Mouse (Mus musculus): ENCODE data around the gene Stpg1. TPM values are rescaled to one million over a fixed set of nuclear protein-coding genes. Genes with fewer than 3 reads are reported as not detected.

Stpg1 gene
- total and polyA plus RNA-seq, 2 experiments from 2014 or later: 0.24 to 1.0 TPM

DNA sequence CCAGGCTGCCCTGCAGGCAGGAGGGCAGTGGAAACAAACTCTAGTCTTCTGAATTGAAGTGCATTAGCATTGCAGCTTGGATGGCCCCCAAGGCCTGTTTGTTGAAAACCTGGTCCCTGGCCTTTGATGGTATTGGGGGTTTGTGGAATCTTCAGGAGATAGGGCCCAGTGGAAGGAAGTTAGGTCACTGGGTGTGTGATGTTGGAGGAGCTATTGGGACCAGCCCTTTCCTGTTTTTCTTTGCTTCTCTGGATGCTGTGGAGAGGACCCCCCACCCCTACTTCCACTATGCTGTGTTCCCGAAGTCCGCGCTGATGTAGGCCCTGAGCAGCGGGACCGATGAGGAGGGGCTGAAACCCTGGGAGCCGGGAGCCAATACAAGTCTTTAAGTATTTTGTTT lies 3.5 kb downstream of the Stpg1 start:
- 91% methylated on average over 6 of the region's 6 CpGs for WGBS
- Histone ChIP-seq H3K9ac (no peak overlapping the region), H3K4me1 (ENCODE audit: insufficient read depth) (no peaks in the 10 kb centered on the region), H3K9me3 (ENCODE audit: low read length) (0 out of 2 replicates have a peak, but pooled peaks cover 3% of the 10 kb centered on the region), H3K27ac (ENCODE audit: low read depth, low read length) (no peak overlapping the region), H3K4me3 (ENCODE audit: low read depth, low read length) (no peak overlapping the region), H3K4me2 (ENCODE audit: low read depth) (no peak overlapping the region), H3K27me3 (ENCODE audit: insufficient read depth, low read length) (no peaks in the 10 kb centered on the region), H3K36me3 (ENCODE audit: insufficient read depth) (no peaks in the 10 kb centered on the region)
- DNase-seq (no peak), ATAC-seq (no peak)
- TF ChIP-seq CTCF (IDR thresholded peaks at IDR 0.05; ENCODE audit: low read depth): no peak

DNA sequence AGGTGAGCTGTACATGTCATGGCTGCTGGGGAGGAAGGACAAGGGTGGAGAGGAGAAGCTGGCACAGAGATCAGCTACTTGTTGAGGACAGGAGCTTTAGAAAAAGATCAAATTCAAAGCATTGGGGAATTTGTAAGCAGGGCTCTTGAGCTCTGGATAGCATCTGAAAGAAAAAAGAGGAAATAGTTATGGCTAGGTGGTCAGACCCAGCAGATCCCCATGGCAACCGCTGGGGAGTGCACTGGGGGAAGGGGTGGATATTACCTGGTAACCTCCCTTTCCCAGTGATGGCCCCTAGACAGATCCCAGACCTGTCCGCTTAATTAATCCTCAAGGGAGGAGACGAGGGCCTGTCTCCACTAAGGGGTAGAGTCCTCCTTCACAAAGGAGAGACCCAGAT lies 5.2 kb downstream of the Stpg1 start:
- DNase-seq (no peak), ATAC-seq (no peak)
- no peak overlapping the region for H3K9ac ChIP-seq
- 0 out of 2 replicates have a peak, but pooled peaks cover 3% of the 10 kb centered on the region for H3K9me3 ChIP-seq (ENCODE audit: low read length)
- no peak overlapping the region for H3K4me3 ChIP-seq (ENCODE audit: low read depth, low read length)
- no peaks in the 10 kb centered on the region for H3K36me3 ChIP-seq (ENCODE audit: insufficient read depth)
- no peak overlapping the region for H3K27ac ChIP-seq (ENCODE audit: low read depth, low read length)
- no peak overlapping the region for H3K4me2 ChIP-seq (ENCODE audit: low read depth)
- no peak for TF ChIP-seq CTCF (IDR thresholded peaks at IDR 0.05; ENCODE audit: low read depth)
- no peaks in the 10 kb centered on the region for H3K4me1 ChIP-seq (ENCODE audit: insufficient read depth)
- no peaks in the 10 kb centered on the region for H3K27me3 ChIP-seq (ENCODE audit: insufficient read depth, low read length)
- WGBS: 72% methylated on average over 3 of the region's 3 CpGs

DNA sequence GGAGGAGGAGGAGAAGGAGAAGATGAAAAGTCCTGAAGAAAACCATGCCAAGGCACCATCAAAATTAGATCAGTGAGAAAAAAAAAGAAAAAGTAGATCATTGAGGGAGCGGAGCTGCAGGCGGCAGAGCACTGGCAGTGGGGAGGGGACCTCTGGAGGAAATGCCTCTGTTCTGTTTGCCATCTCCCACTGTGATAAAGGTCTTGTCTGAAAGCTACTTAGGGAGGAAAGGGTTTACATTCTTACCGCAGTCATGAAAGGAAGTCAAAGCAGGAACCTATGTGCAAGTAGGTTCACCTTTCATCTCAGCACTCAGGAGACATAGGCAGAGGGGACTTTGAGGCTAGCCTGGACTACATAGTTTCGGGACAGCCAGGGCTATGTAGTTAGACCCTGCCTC lies 7.0 kb downstream of the Stpg1 start:
- DNase-seq (no peak), ATAC-seq (no peak)
- Histone ChIP-seq H3K9me3 (ENCODE audit: low read length) (0 out of 2 replicates have a peak, but pooled peaks cover 3% of the 10 kb centered on the region), H3K36me3 (ENCODE audit: insufficient read depth) (no peaks in the 10 kb centered on the region), H3K4me2 (ENCODE audit: low read depth) (no peak overlapping the region), H3K9ac (no peak overlapping the region), H3K27ac (ENCODE audit: low read depth, low read length) (no peak overlapping the region), H3K4me1 (ENCODE audit: insufficient read depth) (no peaks in the 10 kb centered on the region), H3K4me3 (ENCODE audit: low read depth, low read length) (no peak overlapping the region), H3K27me3 (ENCODE audit: insufficient read depth, low read length) (no peaks in the 10 kb centered on the region)
- WGBS: 51% methylated on average over 4 of the region's 4 CpGs
- TF ChIP-seq CTCF (IDR thresholded peaks at IDR 0.05; ENCODE audit: low read depth): no peak

DNA sequence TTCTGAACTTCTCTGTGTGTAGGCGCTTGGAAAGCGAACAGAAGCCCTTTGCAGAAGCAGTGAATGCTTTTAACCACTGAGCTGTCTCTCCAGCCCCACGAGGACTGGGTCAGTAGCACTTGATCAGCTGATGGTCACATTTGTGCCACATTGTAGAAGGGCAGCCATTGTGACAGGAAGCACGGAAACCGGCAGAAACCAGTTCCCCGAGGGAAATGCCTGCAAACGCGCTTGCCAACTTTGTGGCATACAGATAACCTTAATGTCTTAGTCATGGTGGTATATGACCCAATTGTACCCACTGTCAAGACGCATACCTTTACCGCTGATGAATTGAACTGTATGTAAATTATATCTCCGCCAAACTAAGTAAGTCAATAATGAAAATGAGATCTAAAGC lies 11.2 kb downstream of the Stpg1 start:
- Histone ChIP-seq H3K36me3 (ENCODE audit: insufficient read depth) (no peaks in the 10 kb centered on the region), H3K4me3 (ENCODE audit: low read depth, low read length) (no peak overlapping the region), H3K27me3 (ENCODE audit: insufficient read depth, low read length) (no peaks in the 10 kb centered on the region), H3K4me1 (ENCODE audit: insufficient read depth) (no peaks in the 10 kb centered on the region), H3K9ac (no peak overlapping the region), H3K4me2 (ENCODE audit: low read depth) (no peak overlapping the region), H3K27ac (ENCODE audit: low read depth, low read length) (no peak overlapping the region), H3K9me3 (ENCODE audit: low read length) (0 out of 2 replicates have a peak, but pooled peaks cover 3% of the 10 kb centered on the region)
- no peak for DNase-seq
- TF ChIP-seq CTCF (IDR thresholded peaks at IDR 0.05; ENCODE audit: low read depth): no peak
- WGBS: 77% methylated on average over 11 of the region's 11 CpGs
- ATAC-seq: no peak

DNA sequence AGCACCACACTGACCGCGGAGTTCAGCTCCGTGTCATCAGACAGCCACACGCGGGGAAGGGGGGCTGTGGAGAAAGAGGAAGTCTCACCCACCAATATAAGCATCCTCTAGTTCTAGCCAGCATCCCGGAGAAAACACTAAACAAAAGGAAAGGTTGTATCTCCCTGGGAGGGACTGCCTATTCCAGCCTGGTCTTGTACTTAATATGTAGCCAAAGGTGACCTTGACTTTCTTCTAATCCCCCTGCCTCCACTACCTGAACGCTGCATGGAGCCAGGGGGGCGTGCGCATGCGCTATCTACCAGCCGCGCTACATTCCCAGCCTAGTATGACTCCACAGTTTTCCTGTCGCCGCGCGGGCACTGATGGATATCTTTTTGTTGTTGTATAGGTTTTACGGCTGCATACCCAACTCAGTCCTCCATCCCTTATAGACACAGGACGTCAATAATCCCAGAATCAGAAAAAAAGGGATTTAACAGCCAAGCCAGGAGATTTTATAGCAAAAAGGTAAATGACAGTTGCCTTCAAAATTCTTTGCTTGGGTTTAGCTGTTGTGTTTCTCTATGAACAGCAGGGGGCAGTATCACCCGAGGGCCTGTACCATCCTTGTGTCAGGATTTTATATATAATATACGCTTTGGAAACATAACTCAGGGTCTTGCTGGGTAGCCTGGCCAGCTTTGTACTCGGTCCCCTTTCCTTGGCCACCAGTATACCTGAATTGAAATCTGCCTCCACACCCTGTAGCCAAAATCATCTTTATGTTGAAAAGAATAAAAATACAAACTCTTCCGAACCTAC lies 13.2 kb downstream of the Stpg1 start:
- H3K4me1 ChIP-seq (ENCODE audit: insufficient read depth): no peaks in the 10 kb centered on the region
- no peaks in the 10 kb centered on the region for H3K9me3 ChIP-seq (ENCODE audit: low read length)
- no peaks in the 10 kb centered on the region for H3K36me3 ChIP-seq (ENCODE audit: insufficient read depth)
- H3K9ac ChIP-seq: 0 out of 2 replicates have a peak overlapping the region, but pooled peaks have one; percentile 6
- H3K4me2 ChIP-seq (ENCODE audit: low read depth): peak overlapping the region; percentile 50
- TF ChIP-seq CTCF (IDR thresholded peaks at IDR 0.05; ENCODE audit: low read depth): peak; percentile 69
- WGBS: 13% methylated on average over 22 of the region's 22 CpGs
- no peaks in the 10 kb centered on the region for H3K27me3 ChIP-seq (ENCODE audit: insufficient read depth, low read length)
- H3K4me3 ChIP-seq (ENCODE audit: low read depth, low read length): peak overlapping the region; percentile 30
- DNase-seq (peak; percentile 84), ATAC-seq (peak; percentile 77)
- H3K27ac ChIP-seq (ENCODE audit: low read depth, low read length): peak overlapping the region; percentile 9; the same call in 1 of the 2 replicates

DNA sequence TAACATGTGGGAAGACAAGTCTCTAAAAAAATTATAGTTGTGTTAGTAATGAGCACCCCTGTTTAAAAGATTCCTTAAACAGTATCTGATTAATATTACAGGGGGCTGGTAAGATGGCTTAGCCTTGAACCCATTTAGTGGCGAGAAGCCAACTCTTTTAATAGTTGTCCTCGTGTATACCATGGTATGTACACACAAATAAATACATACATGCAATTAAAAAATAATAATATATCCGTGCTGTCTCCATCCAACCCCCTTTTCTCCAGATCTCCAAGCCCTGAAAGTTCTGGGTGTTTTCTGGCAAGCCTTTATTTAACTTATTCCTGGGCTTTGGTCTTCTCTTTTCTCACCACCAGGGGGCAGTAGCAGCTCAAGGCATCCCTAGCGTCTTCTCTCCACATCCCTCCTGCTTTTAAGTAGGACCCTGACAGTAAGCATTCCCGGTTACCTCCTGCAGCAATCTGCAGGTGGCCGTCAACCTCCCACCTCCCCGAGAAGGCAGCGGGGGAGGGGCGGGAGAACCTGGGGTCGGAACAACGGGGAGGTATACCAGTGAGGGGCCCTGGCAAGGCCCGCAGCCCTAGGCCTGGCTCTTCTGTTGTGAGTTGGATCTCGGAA lies 13.9 kb downstream of the Stpg1 start:
- peak; percentile 93 for DNase-seq
- Histone ChIP-seq H3K4me1 (ENCODE audit: insufficient read depth) (no peaks in the 10 kb centered on the region), H3K9ac (no peak overlapping the region), H3K4me2 (ENCODE audit: low read depth) (peak overlapping the region; percentile 41), H3K27me3 (ENCODE audit: insufficient read depth, low read length) (no peaks in the 10 kb centered on the region), H3K9me3 (ENCODE audit: low read length) (no peaks in the 10 kb centered on the region), H3K4me3 (ENCODE audit: low read depth, low read length) (no peak overlapping the region), H3K27ac (ENCODE audit: low read depth, low read length) (no peak overlapping the region), H3K36me3 (ENCODE audit: insufficient read depth) (no peaks in the 10 kb centered on the region)
- ATAC-seq: peak; percentile 69
- 13% methylated on average over 13 of the region's 13 CpGs for WGBS
- peak; percentile 92 for TF ChIP-seq CTCF (IDR thresholded peaks at IDR 0.05; ENCODE audit: low read depth)

DNA sequence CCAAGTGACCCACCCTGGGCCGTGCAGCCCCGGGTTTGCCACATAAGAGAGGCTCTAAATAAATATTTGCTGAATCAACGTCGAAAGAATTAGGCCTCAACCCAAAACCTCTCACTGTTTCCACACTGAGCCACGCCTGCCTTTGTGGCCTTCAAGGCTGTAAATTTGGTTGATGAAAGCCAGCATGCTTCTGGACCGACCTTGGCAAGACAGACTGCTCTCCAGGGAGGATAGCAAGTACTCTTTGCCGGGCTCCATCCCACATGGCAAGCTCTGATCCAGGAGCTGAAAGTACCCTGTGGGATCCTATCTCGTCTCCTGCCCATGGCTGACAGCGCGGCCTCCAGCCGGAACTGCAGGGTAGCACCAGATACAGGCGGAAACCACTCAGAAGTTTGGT lies 14.9 kb downstream of the Stpg1 start:
- Histone ChIP-seq H3K27ac (ENCODE audit: low read depth, low read length) (no peak overlapping the region), H3K4me3 (ENCODE audit: low read depth, low read length) (no peak overlapping the region), H3K9me3 (ENCODE audit: low read length) (no peaks in the 10 kb centered on the region), H3K36me3 (ENCODE audit: insufficient read depth) (no peaks in the 10 kb centered on the region), H3K27me3 (ENCODE audit: insufficient read depth, low read length) (no peaks in the 10 kb centered on the region), H3K4me1 (ENCODE audit: insufficient read depth) (no peaks in the 10 kb centered on the region), H3K9ac (no peak overlapping the region), H3K4me2 (ENCODE audit: low read depth) (no peak overlapping the region)
- DNase-seq: no peak
- no peak for ATAC-seq
- 65% methylated on average over 12 of the region's 12 CpGs for WGBS
- no peak for TF ChIP-seq CTCF (IDR thresholded peaks at IDR 0.05; ENCODE audit: low read depth)
